Mouse (Mus musculus) ES-Bruce4 (cell line): ENCODE data around the gene Hipk2. TPM values are rescaled to one million over a fixed set of nuclear protein-coding genes. Genes with fewer than 3 reads are reported as not detected.

Experiments
- H3K27ac ChIP-seq: 2 replicates; pipeline ENCODE4 v1.5.1; 2012; ENCODE audit warnings: low read length, inconsistent platforms; ENCODE audit not compliant: insufficient read depth
- H3K27me3 ChIP-seq: 2 replicates; pipeline ENCODE4 v1.6.1; 2012; ENCODE audit warnings: mild to moderate bottlenecking, low read length, inconsistent platforms; ENCODE audit not compliant: control insufficient read depth, poor library complexity, insufficient read depth, severe bottlenecking
- H3K36me3 ChIP-seq: 2 replicates; pipeline ENCODE4 v1.6.1; 2012; ENCODE audit warnings: inconsistent platforms, mild to moderate bottlenecking, low read length, moderate library complexity; ENCODE audit not compliant: control insufficient read depth, poor library complexity, insufficient read depth, severe bottlenecking
- H3K4me1 ChIP-seq: one replicate; pipeline ENCODE4 v1.8.1; 2011; ENCODE audit warnings: low read length; ENCODE audit not compliant: control insufficient read depth, insufficient read depth
- H3K4me3 ChIP-seq: 2 replicates; pipeline ENCODE4 v1.5.1; 2011; ENCODE audit warnings: low read depth, mild to moderate bottlenecking, low read length
- H3K9ac ChIP-seq: 2 replicates; pipeline ENCODE4 v1.6.1; 2012; ENCODE audit warnings: low read depth, mild to moderate bottlenecking, inconsistent platforms; ENCODE audit not compliant: poor library complexity, severe bottlenecking
- H3K9me3 ChIP-seq: replicated peaks from 2 replicates; pipeline ENCODE4 v1.6.1; 2012; ENCODE audit warnings: mild to moderate bottlenecking, low read length, inconsistent platforms; ENCODE audit not compliant: control insufficient read depth, poor library complexity, insufficient read depth, severe bottlenecking
- CTCF ChIP-seq: IDR thresholded peaks from one replicate; pipeline ENCODE4 v1.8.1; 2011; ENCODE audit warnings: low read depth, low read length
- EP300 ChIP-seq: IDR thresholded peaks from 2 replicates; pipeline ENCODE4 v1.6.1; 2011; ENCODE audit warnings: low read depth, low read length; ENCODE audit not compliant: insufficient read depth
- POLR2A ChIP-seq: IDR thresholded peaks from one replicate; pipeline ENCODE4 v1.8.1; 2011; ENCODE audit warnings: low read length; ENCODE audit not compliant: insufficient read depth
- polyA plus RNA-seq: library from polyadenylated mRNA; stranded (reverse); fragments of >200 nt; gene quantifications from 2 replicates; pipeline ENCODE4 v1.2.4, GENCODE M21; 2011; ENCODE audit warnings: low read depth; ENCODE audit not compliant: missing spikeins, insufficient read depth, insufficient read length

The Hipk2 gene
- polyA plus RNA-seq, 1 experiment: 17.8 TPM

GRCm38 (mm10) chr6:38866761-38867160 is 9.2 kb downstream of the Hipk2 start:
- H3K4me1 ChIP-seq: no peaks in the 10 kb centered on the region
- no peak for TF ChIP-seq EP300
- no peak for TF ChIP-seq CTCF
- TF ChIP-seq POLR2A: no peak

GRCm38 (mm10) chr6:38866357-38866756 is 9.6 kb downstream of the Hipk2 start:
- Histone ChIP-seq H3K4me3 (no peak overlapping the region), H3K27ac (no peak overlapping the region), H3K36me3 (no peaks in the 10 kb centered on the region), H3K9me3 (no peaks in the 10 kb centered on the region), H3K4me1 (no peaks in the 10 kb centered on the region), H3K9ac (no peak overlapping the region), H3K27me3 (no peaks in the 10 kb centered on the region)
- TF ChIP-seq POLR2A: no peak
- no peak for TF ChIP-seq CTCF
- no peak for TF ChIP-seq EP300

More at GRCm38 (mm10) chr6:38866761-38867160, 9.2 kb downstream of the Hipk2 start:
- Histone ChIP-seq H3K36me3 (no peaks in the 10 kb centered on the region), H3K27ac (no peak overlapping the region), H3K27me3 (no peaks in the 10 kb centered on the region), H3K9ac (no peak overlapping the region), H3K9me3 (no peaks in the 10 kb centered on the region), H3K4me3 (no peak overlapping the region)

DNA sequence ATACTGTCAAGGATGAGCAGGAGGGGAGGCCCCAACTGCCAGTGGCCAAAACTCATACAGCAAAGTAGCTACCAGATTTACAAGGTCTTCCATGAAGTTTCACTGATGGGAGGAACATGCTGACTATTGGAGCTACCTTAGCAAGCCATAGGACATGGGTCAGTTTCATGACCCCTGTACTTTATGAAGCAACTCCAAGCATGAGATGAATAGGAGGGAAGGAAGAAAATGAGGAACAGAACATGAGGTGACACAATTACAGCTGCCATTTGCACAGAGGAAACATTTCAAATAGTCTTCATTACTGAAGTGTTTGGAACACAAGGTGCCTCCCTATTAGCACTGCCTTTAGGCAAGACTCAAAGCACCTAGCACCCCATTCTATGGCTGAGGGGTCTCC is 10.2 kb downstream of the Hipk2 start:
- H3K9ac ChIP-seq: no peak overlapping the region
- H3K9me3 ChIP-seq: no peaks in the 10 kb centered on the region
- no peak for TF ChIP-seq EP300
- TF ChIP-seq CTCF: no peak
- no peak for TF ChIP-seq POLR2A
- no peak overlapping the region for H3K27ac ChIP-seq
- H3K27me3 ChIP-seq: no peaks in the 10 kb centered on the region
- no peaks in the 10 kb centered on the region for H3K36me3 ChIP-seq
- no peak overlapping the region for H3K4me3 ChIP-seq
- no peaks in the 10 kb centered on the region for H3K4me1 ChIP-seq

- H3K9me3 ChIP-seq: no peaks in the 10 kb centered on the region
- no peak overlapping the region for H3K4me3 ChIP-seq
- H3K27ac ChIP-seq: no peak overlapping the region
- no peak for TF ChIP-seq CTCF
- TF ChIP-seq POLR2A: no peak
- TF ChIP-seq EP300: no peak
- no peaks in the 10 kb centered on the region for H3K36me3 ChIP-seq
- no peaks in the 10 kb centered on the region for H3K4me1 ChIP-seq
- no peaks in the 10 kb centered on the region for H3K27me3 ChIP-seq
- no peak overlapping the region for H3K9ac ChIP-seq
These were observed 12.4 kb downstream of the Hipk2 start for GRCm38 (mm10) chr6:38863595-38863994.

- Histone ChIP-seq H3K27me3 (no peaks in the 10 kb centered on the region), H3K4me3 (no peak overlapping the region), H3K27ac (no peak overlapping the region), H3K9me3 (no peaks in the 10 kb centered on the region), H3K9ac (no peak overlapping the region), H3K36me3 (no peaks in the 10 kb centered on the region), H3K4me1 (no peaks in the 10 kb centered on the region)
- TF ChIP-seq POLR2A: no peak
- no peak for TF ChIP-seq EP300
- no peak for TF ChIP-seq CTCF
These were observed 15.7 kb downstream of the Hipk2 start for GRCm38 (mm10) chr6:38860301-38860700.

- no peaks in the 10 kb centered on the region for H3K27me3 ChIP-seq
- TF ChIP-seq CTCF (no peak), EP300 (no peak), POLR2A (no peak)
- H3K4me3 ChIP-seq: no peak overlapping the region
- no peaks in the 10 kb centered on the region for H3K9me3 ChIP-seq
- no peaks in the 10 kb centered on the region for H3K36me3 ChIP-seq
- H3K9ac ChIP-seq: no peak overlapping the region
- H3K4me1 ChIP-seq: no peaks in the 10 kb centered on the region
- H3K27ac ChIP-seq: no peak overlapping the region
These were observed 16.1 kb downstream of the Hipk2 start for GRCm38 (mm10) chr6:38859819-38860218.
